Comparison of ENCODE assay signal across 8 mouse cellular contexts in the genomic region with DNA sequence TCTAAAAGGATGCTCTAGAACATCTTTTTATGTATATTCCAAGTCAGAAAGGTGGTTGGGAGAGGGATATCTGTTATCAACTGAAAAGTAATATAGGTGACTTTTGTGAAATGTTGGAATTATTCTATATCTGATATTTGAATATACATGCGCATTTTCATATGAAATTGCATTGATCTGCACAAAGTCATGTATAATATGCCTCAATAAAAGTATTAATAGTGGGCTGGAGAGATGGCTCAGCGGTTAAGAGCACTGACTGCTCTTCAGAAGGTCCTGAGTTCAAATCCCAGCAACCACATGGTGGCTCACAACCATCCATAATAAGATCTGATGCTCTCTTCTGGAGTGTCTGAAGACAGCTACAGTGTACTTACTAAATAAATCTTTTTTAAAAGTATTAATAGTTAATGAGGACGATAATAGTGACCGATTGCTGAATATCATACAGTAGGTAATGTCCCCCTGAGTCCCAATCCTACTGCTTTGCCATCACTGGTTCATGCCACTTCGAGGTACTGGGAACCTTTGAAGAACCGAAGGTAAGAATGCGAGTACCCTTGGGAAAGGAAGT. TPM values are rescaled to one million over a fixed set of nuclear protein-coding genes. Genes with fewer than 3 reads are reported as not detected.
A peak's percentile ranks its signal among the peaks of the same experiment; 100 is the strongest.
DNase-seq lines count a peak whose midpoint lies in the region; ATAC-seq and TF ChIP-seq lines count a peak whose summit lies in the region.

No protein-coding gene starts in this region.

- no peak for TF ChIP-seq POLR2A in cerebellum, adult 2 months (IDR thresholded peaks at IDR 0.05; ENCODE audit: borderline replicate concordance, insufficient read depth, low read length)
- no peak for TF ChIP-seq POLR2A in limb, embryonic 14.5 days (IDR thresholded peaks at IDR 0.05; ENCODE audit: borderline replicate concordance, extremely low read depth, insufficient read depth, insufficient read length)

- no peaks in the 10 kb centered on the region for H3K27me3 ChIP-seq in cerebellum, adult 2 months (ENCODE audit: control insufficient read depth, insufficient read depth, low read length)
- no peaks in the 10 kb centered on the region for H3K27me3 ChIP-seq in neural tube, embryonic 11.5 days (ENCODE audit: control insufficient read depth, insufficient read depth, low read length)
- no peaks in the 10 kb centered on the region for H3K27me3 ChIP-seq in limb, embryonic 14.5 days (ENCODE audit: control insufficient read depth, insufficient read depth, low read length)
- H3K27me3 ChIP-seq in stomach, embryonic 15.5 days (replicated peaks): no peaks in the 10 kb centered on the region

- DNase-seq in cerebellum, adult 2 months: no peak
- DNase-seq in cerebellum, postnatal 10 days: no peak
- no peak for DNase-seq in neural tube, embryonic 11.5 days (ENCODE audit: low spot score)
- no peak for DNase-seq in neural tube, embryonic 10.5 days (ENCODE audit: extremely low spot score, low spot score)
- no peak for DNase-seq in limb, embryonic 14.5 days (ENCODE audit: low spot score)
- no peak for DNase-seq in yolk sac, embryonic 10.5 days (ENCODE audit: low spot score)
- DNase-seq in layer of hippocampus, postnatal 25 days (ENCODE audit: extremely low spot score in 1 of 2, low spot score in 1 of 2): no peak

- peaks cover 2% of the 10 kb centered on the region; the same call in 1 of the 2 replicates for H3K36me3 ChIP-seq in neural tube, embryonic 11.5 days (ENCODE audit: control insufficient read depth, insufficient read depth, low read length)
- H3K36me3 ChIP-seq in limb, embryonic 14.5 days (ENCODE audit: control insufficient read depth, insufficient read depth, low read length): peaks cover 15% of the 10 kb centered on the region; the same call in 1 of the 2 replicates
- H3K36me3 ChIP-seq in stomach, embryonic 15.5 days: peaks cover 10% of the 10 kb centered on the region; the same call in 1 of the 2 replicates

- H3K9me3 ChIP-seq in neural tube, embryonic 11.5 days (ENCODE audit: control insufficient read depth, low read length): no peaks in the 10 kb centered on the region
- no peaks in the 10 kb centered on the region for H3K9me3 ChIP-seq in limb, embryonic 14.5 days (ENCODE audit: control insufficient read depth, low read length)
- no peaks in the 10 kb centered on the region for H3K9me3 ChIP-seq in stomach, embryonic 15.5 days

- 17% methylated on average over 7 of the region's 7 CpGs for WGBS in cerebellum, adult 2 months
- WGBS in neural tube, embryonic 11.5 days: 17% methylated on average over 7 of the region's 7 CpGs
- 16% methylated on average over 7 of the region's 7 CpGs for WGBS in limb, embryonic 14.5 days
- 18% methylated on average over 7 of the region's 7 CpGs for WGBS in stomach, embryonic 15.5 days

- ATAC-seq in neural tube, embryonic 11.5 days (ENCODE audit: insufficient read depth, low FRiP score, low TSS enrichment): no peak; the same call in 1 of the 2 replicates
- no peak for ATAC-seq in limb, embryonic 14.5 days (ENCODE audit: low FRiP score, low read depth)
- no peak for ATAC-seq in stomach, embryonic 15.5 days (ENCODE audit: insufficient read depth, low FRiP score, low read depth)

- peak overlapping the region; percentile 50 for H3K27ac ChIP-seq in cerebellum, adult 2 months (ENCODE audit: insufficient read depth, low read length)
- H3K27ac ChIP-seq in neural tube, embryonic 11.5 days (ENCODE audit: low read depth, low read length): peak overlapping the region; percentile 61
- H3K27ac ChIP-seq in limb, embryonic 14.5 days (replicated peaks; ENCODE audit: low read depth, low read length): peak overlapping the region; percentile 76; the same call in 1 of the 2 replicates
- peak overlapping the region; percentile 90 for H3K27ac ChIP-seq in stomach, embryonic 15.5 days

- peak overlapping the region; percentile 85 for H3K9ac ChIP-seq in neural tube, embryonic 11.5 days (ENCODE audit: low read length)
- H3K9ac ChIP-seq in limb, embryonic 14.5 days (ENCODE audit: low read depth, low read length, severe bottlenecking): peak overlapping the region; percentile 55
- peak overlapping the region; percentile 37; the same call in 1 of the 2 replicates for H3K9ac ChIP-seq in stomach, embryonic 15.5 days

- peak overlapping the region; percentile 98 for H3K4me2 ChIP-seq in neural tube, embryonic 11.5 days (ENCODE audit: low read depth)
- peak overlapping the region; percentile 98 for H3K4me2 ChIP-seq in limb, embryonic 14.5 days (replicated peaks; ENCODE audit: low read depth, low read length, severe bottlenecking)
- peak overlapping the region; percentile 96 for H3K4me2 ChIP-seq in stomach, embryonic 15.5 days

- no peak for TF ChIP-seq CTCF in cerebellum, adult 2 months (IDR thresholded peaks at IDR 0.05; ENCODE audit: borderline replicate concordance, insufficient read depth, low read depth, low read length)

- peak overlapping the region; percentile 81 for H3K4me3 ChIP-seq in cerebellum, adult 2 months (replicated peaks; ENCODE audit: insufficient read depth, low read depth, low read length)
- H3K4me3 ChIP-seq in neural tube, embryonic 11.5 days (ENCODE audit: low read depth, low read length): peak overlapping the region; percentile 78
- H3K4me3 ChIP-seq in limb, embryonic 14.5 days (replicated peaks; ENCODE audit: low read length): peak overlapping the region; percentile 90
- peak overlapping the region; percentile 71 for H3K4me3 ChIP-seq in stomach, embryonic 15.5 days (replicated peaks)

- H3K4me1 ChIP-seq in cerebellum, adult 2 months (ENCODE audit: control insufficient read depth, insufficient read depth, low read length): peaks cover 10% of the 10 kb centered on the region
- peaks cover 16% of the 10 kb centered on the region for H3K4me1 ChIP-seq in neural tube, embryonic 11.5 days (ENCODE audit: control insufficient read depth, insufficient read depth, low read length)
- peaks cover 18% of the 10 kb centered on the region for H3K4me1 ChIP-seq in limb, embryonic 14.5 days (ENCODE audit: control insufficient read depth, insufficient read depth, low read length)
- H3K4me1 ChIP-seq in stomach, embryonic 15.5 days: peaks cover 33% of the 10 kb centered on the region

RNA-seq across cellular contexts. Expression of a gene that starts 0.7 kb away (rescaled TPM):
- polyA plus RNA-seq in cerebellum, adult 2 months (2012; rRNA removed): 79.4 and 80.6 TPM in 2 replicates
- 17.0 and 21.2 TPM in 2 replicates for polyA plus RNA-seq in neural tube, embryonic 11.5 days (2014; fragmentation: Nextera tagmentation; extraction: Ambion mirVana)
- polyA plus RNA-seq in limb, embryonic 14.5 days (2012; rRNA removed): 80.6 and 95.0 TPM in 2 replicates
- 16.6 and 19.3 TPM in 2 replicates for polyA plus RNA-seq in limb, embryonic 14.5 days (2014; fragmentation: Nextera tagmentation; extraction: Ambion mirVana)
- 30.8 and 33.7 TPM in 2 replicates for polyA plus RNA-seq in stomach, embryonic 15.5 days (2015; fragmentation: Nextera tagmentation; extraction: Ambion mirVana)
- total RNA-seq in layer of hippocampus, postnatal 25 days (2021): 10 to 100 TPM; 25.4 to 36.0 TPM

RNA-seq across cellular contexts. Expression of a gene that starts 0.8 kb away (rescaled TPM):
- polyA plus RNA-seq in cerebellum, adult 2 months (2012; rRNA removed): 126 and 133 TPM in 2 replicates
- polyA plus RNA-seq in neural tube, embryonic 11.5 days (2014; fragmentation: Nextera tagmentation; extraction: Ambion mirVana): 65.0 and 65.2 TPM in 2 replicates
- 37.6 and 49.6 TPM in 2 replicates for polyA plus RNA-seq in limb, embryonic 14.5 days (2012; rRNA removed)
- polyA plus RNA-seq in limb, embryonic 14.5 days (2014; fragmentation: Nextera tagmentation; extraction: Ambion mirVana): 52.9 TPM in 2 replicates
- polyA plus RNA-seq in stomach, embryonic 15.5 days (2015; fragmentation: Nextera tagmentation; extraction: Ambion mirVana): 64.6 and 65.3 TPM in 2 replicates
- total RNA-seq in layer of hippocampus, postnatal 25 days (2021): 10 to 100 TPM; 61.5 to 74.6 TPM

RNA-seq across cellular contexts. Expression of a gene that starts 4.3 kb away (rescaled TPM):
- polyA plus RNA-seq in cerebellum, adult 2 months (2012; rRNA removed): 2.3 TPM in 2 replicates
- 0.33 and 0.51 TPM in 2 replicates for polyA plus RNA-seq in neural tube, embryonic 11.5 days (2014; fragmentation: Nextera tagmentation; extraction: Ambion mirVana)
- polyA plus RNA-seq in limb, embryonic 14.5 days (2012; rRNA removed): 0.86 and 0.89 TPM in 2 replicates
- not detected in 2 replicates for polyA plus RNA-seq in limb, embryonic 14.5 days (2014; fragmentation: Nextera tagmentation; extraction: Ambion mirVana)
- 0.31 TPM in 1 of 2 replicates, not detected in the other for polyA plus RNA-seq in stomach, embryonic 15.5 days (2015; fragmentation: Nextera tagmentation; extraction: Ambion mirVana)
- 1 to 10 TPM; 1.6 to 3.5 TPM for total RNA-seq in layer of hippocampus, postnatal 25 days (2021)

RNA-seq across cellular contexts. Expression of a gene that starts 9.5 kb away (rescaled TPM):
- 55.9 and 63.5 TPM in 2 replicates for polyA plus RNA-seq in cerebellum, adult 2 months (2012; rRNA removed)
- 26.2 and 29.7 TPM in 2 replicates for polyA plus RNA-seq in neural tube, embryonic 11.5 days (2014; fragmentation: Nextera tagmentation; extraction: Ambion mirVana)
- polyA plus RNA-seq in limb, embryonic 14.5 days (2012; rRNA removed): 46.3 and 54.9 TPM in 2 replicates
- polyA plus RNA-seq in limb, embryonic 14.5 days (2014; fragmentation: Nextera tagmentation; extraction: Ambion mirVana): 27.8 and 29.3 TPM in 2 replicates
- polyA plus RNA-seq in stomach, embryonic 15.5 days (2015; fragmentation: Nextera tagmentation; extraction: Ambion mirVana): 25.0 and 30.5 TPM in 2 replicates
- 10 to 100 TPM; 38.1 to 40.1 TPM for total RNA-seq in layer of hippocampus, postnatal 25 days (2021)

RNA-seq across cellular contexts. Expression of a gene that starts 19.0 kb away (rescaled TPM):
- 122 and 127 TPM in 2 replicates for polyA plus RNA-seq in cerebellum, adult 2 months (2012; rRNA removed)
- polyA plus RNA-seq in neural tube, embryonic 11.5 days (2014; fragmentation: Nextera tagmentation; extraction: Ambion mirVana): 7.4 and 8.4 TPM in 2 replicates
- 18.1 and 23.1 TPM in 2 replicates for polyA plus RNA-seq in limb, embryonic 14.5 days (2012; rRNA removed)
- polyA plus RNA-seq in limb, embryonic 14.5 days (2014; fragmentation: Nextera tagmentation; extraction: Ambion mirVana): 3.1 and 4.3 TPM in 2 replicates
- polyA plus RNA-seq in stomach, embryonic 15.5 days (2015; fragmentation: Nextera tagmentation; extraction: Ambion mirVana): 2.6 and 3.0 TPM in 2 replicates
- 100 to 1,000 TPM; 143 to 165 TPM for total RNA-seq in layer of hippocampus, postnatal 25 days (2021)
